Mouse (Mus musculus) urinary bladder, postnatal 14 days (tissue): Measurements from ENCODE around the gene Gm8298.
"Not testable (repeated sequence)": the region's sequence is repeated elsewhere in the genome, so short reads cannot be mapped to it uniquely, and the experiment has no call there.

Source experiments
- DNase-seq: peaks from one replicate; pipeline ENCODE4 v3.0.0; 2021; ENCODE audit warnings: low spot score

The Gm8298 gene

DNA sequence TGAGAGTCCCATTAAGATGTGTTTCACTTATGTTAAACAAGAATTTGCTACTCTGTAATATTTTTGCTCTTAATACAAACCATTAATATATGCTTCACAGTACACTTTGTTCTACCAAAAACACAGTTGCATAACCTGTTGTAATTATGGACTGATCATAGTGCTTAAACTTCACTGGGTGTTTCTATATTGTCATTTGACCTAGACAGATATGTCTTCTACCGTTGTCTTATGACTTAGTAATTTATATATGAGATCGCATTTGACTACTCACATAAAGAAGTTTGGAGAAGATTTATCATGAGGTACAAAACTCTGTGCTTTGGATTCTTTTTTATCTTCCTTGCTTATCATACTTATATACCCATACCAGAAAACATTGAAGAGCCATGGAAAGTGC is at the start of gene Gm8298:
Gm8298 (plus strand) TSS at position 301 of the 400 bp plus-strand sequence.
- DNase-seq: no peak

DNA sequence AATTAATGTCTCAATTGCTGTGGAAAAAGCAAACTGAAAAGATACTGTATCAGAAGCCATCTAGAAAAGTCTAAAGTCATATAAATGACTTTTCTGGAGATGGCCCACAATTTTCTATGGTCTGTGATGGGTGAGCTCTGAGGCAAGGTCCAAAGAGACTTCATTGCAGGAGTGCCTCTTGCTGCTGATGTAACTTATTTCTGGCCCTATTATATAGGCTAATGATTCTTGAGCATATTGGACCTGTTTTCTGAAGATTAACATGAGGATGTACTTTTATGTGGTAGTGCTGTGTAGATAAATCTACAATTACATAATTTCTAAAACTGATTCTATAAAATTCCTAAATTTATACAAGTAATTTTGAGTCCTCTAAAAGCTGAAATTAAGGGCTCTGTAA is 47.7 kb upstream of the Gm8298 start:
- DNase-seq: no peak

DNA sequence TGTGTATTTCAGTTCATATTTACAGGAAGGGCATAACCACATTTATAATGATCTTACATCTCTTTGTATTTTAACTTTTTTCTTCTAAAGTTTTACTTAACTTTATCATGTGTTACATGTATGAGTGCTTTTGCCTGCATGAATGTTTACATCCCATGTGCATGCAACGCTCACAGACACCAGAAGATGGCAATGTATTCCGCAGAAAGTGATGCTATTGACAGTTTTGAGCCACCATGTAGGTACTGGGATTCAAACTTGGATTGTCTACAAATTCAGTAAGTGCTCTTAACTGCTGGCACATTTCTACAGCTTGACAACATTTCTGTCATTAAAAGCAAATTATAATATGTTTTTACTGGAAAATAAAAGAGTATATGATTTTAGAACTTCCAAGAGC is 9.9 kb downstream of the Gm8298 start:
- DNase-seq: peak; percentile 43

DNA sequence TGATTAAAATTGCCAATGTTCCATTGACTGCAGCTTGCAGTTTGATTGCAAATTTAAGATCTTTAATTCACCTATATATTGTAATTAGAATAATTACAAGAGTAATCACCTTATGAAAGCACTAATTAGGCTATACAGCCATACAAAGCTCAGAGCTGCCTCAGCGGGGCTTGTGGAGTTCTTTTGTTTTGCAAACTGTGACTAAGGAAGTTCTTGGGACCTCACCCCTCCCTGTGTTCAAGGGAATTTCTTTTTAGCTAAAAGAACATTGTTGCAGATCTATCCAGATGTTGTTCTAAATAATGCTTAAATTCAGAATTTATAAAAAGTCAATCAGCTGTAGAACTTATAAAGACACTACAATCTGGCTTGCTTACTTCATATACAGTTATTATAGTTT is 16.8 kb downstream of the Gm8298 start:
- not testable (repeated sequence) for DNase-seq

DNA sequence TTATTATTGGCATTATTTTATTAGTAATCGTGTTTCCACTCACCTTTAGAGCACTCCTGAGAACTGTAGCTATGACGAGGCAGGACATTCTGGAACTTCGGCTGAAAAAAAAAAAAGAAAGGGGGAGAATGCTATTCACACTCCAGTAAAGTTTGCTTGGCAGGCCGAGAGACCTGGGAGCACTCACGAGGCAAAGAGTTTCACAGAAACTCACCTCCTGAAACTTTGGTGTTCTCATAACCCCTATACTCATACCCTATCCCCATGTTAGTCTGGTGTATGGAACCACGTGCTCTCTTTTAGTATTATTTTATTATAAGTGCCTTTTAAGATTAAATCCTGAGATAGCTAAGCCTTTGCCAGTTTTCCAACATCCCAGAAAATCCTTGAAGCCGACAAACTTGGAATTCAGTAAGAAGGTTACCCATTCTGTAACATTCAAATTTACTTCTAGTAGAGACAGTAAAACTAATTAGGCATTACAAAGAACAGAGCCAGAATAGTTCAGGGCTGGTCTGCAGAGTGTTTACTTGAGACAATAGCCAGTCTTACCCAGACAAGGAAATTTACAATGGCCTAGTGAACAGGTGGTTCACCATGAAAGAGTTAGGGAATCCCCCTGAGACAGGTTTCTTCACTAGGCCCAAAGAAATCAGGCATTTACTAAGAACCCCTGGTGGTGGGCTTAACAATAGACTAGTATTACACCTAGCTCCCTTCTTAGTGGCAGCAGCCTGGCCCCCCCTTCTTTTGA is 19.1 kb downstream of the Gm8298 start:
- not testable (repeated sequence) for DNase-seq

DNA sequence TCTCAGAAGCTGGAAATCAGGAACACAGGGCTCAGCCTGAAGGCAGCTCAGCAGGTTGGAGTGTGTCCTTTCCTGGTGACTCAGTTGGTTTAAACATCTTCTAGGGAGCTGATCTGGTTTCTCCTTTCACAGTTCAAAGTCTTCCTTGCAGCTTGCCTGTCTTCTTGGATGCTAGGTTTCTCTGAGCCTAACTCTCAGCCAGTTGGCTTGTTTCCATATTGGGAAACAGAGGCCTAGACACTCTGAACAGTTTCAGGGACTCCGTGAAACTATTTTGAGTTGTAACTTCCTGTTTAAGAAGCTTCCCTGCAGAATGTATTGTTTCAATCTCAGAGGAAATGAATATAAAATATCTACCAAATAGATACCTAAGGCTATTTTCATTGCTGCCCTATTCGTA is 32.4 kb downstream of the Gm8298 start:
- DNase-seq: no peak

DNA sequence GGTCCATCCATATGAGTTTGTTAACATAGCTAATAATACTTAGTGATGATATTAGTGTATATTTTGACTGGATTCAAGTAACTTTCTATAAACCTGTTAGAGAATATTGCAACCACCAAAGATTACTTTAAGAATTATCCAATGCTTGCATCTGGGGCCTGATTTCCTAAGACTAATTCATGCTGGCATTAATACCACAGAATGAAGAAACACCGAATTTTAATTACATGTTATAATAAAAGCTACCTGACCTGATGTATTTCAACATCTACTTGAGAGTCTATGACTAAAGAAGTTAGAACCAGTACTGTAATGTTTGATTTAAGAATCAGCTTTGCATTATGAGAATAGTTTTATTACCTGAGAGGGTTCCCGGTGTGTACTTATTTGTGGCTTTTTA is 64.1 kb downstream of the Gm8298 start, which contains the start of gene C130079G13Rik:
C130079G13Rik (plus strand) TSS at position 301 of the 400 bp plus-strand sequence.
- no peak for DNase-seq
